Mouse (Mus musculus) liver, embryonic 14.5 days (tissue): ENCODE results near the gene Iqcf3.

Source experiments
- CTCF ChIP-seq: IDR thresholded peaks from 2 replicates; pipeline ENCODE4 v1.5.1; 2016; ENCODE audit warnings: antibody characterized with exemption, low read depth, control low read depth
- EP300 ChIP-seq: IDR thresholded peaks from 2 replicates; pipeline ENCODE4 v1.6.1; 2016; ENCODE audit warnings: antibody characterized with exemption, low read depth

DNA sequence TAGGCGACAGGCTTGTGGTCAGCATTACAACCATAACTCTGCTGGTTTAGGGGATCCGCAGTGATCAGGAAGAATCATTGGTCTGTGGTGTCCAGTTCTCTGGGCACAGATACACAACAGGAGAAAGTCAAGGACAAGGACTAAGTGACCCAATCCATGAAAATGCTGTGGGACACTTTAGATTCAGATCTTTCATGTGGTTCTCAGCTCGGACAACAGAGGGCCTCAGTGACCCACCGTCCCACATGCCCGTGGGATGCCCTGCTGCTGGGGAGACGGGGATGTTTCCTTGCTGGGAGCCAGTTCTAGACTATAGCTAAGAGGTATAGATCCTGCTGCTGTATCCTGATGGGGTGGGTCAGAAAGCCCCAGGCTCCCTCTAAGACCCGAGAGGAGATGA is 37.0 kb upstream of the Iqcf3 start:
- TF ChIP-seq CTCF (0 out of 2 replicates have a peak, but pooled peaks have one; percentile 11), EP300 (no peak)
